Mouse (Mus musculus) cerebellum, postnatal 10 days (tissue): Measurements from ENCODE around the gene Pabpn1l.
A peak's percentile ranks its signal among the peaks of the same experiment; 100 is the strongest.

Experiments
- DNase-seq, 2 experiments: peaks; one replicate each; pipeline ENCODE4 v3.0.0; 2021; ENCODE audit warnings: mixed read lengths in 2 of 2

The Pabpn1l gene

GRCm38 (mm10) chr8:122622727-122623126 lies at the start of gene Pabpn1l:
Pabpn1l (minus strand) TSS chr8:122622739.
- DNase-seq, result no peak

GRCm38 (mm10) chr8:122671894-122672293 lies 49.4 kb upstream of the Pabpn1l start:
- peak in 1 of 2 experiments; percentile 47 for DNase-seq

- DNase-seq, result no peak
Measured at GRCm38 (mm10) chr8:122670718-122671117, 48.2 kb upstream of the Pabpn1l start.

GRCm38 (mm10) chr8:122670001-122670400 lies 47.5 kb upstream of the Pabpn1l start:
- peak in 1 of 2 experiments; percentile 52 for DNase-seq

GRCm38 (mm10) chr8:122669370-122669769 lies 46.8 kb upstream of the Pabpn1l start:
- no peak for DNase-seq

- DNase-seq, result peak; percentile 73 to 77
Measured at GRCm38 (mm10) chr8:122667854-122668253, 45.3 kb upstream of the Pabpn1l start.

GRCm38 (mm10) chr8:122666827-122667226 lies 44.3 kb upstream of the Pabpn1l start:
- DNase-seq, result peak in 1 of 2 experiments; percentile 23

GRCm38 (mm10) chr8:122666338-122666764 lies 43.8 kb upstream of the Pabpn1l start:
- DNase-seq, result peak; percentile 64 to 66

- peak; percentile 96 for DNase-seq
Measured at GRCm38 (mm10) chr8:122665667-122666316, 43.3 kb upstream of the Pabpn1l start.

GRCm38 (mm10) chr8:122665221-122665620 lies 42.7 kb upstream of the Pabpn1l start:
- peak; percentile 80 to 85 for DNase-seq

- DNase-seq, result no peak
Measured at GRCm38 (mm10) chr8:122663670-122664069, 41.1 kb upstream of the Pabpn1l start.

- DNase-seq, result peak; percentile 57 to 62
Measured at GRCm38 (mm10) chr8:122663106-122663505, 40.6 kb upstream of the Pabpn1l start.

- DNase-seq, result no peak
Measured at GRCm38 (mm10) chr8:122661894-122662293, 39.4 kb upstream of the Pabpn1l start.

GRCm38 (mm10) chr8:122661138-122661537 lies 38.6 kb upstream of the Pabpn1l start:
- peak; percentile 86 to 93 for DNase-seq

GRCm38 (mm10) chr8:122660022-122660421 lies 37.5 kb upstream of the Pabpn1l start:
- DNase-seq, result peak in 1 of 2 experiments; percentile 46

- DNase-seq, result no peak
Measured at GRCm38 (mm10) chr8:122658807-122659160, 36.2 kb upstream of the Pabpn1l start.

GRCm38 (mm10) chr8:122658149-122658806 lies 35.7 kb upstream of the Pabpn1l start:
- no peak for DNase-seq

- DNase-seq, result peak in 1 of 2 experiments; percentile 61
Measured at GRCm38 (mm10) chr8:122656056-122656999, 33.8 kb upstream of the Pabpn1l start.

GRCm38 (mm10) chr8:122654768-122655167 lies 32.2 kb upstream of the Pabpn1l start:
- DNase-seq, result peak; percentile 58 to 71

- no peak for DNase-seq
Measured at GRCm38 (mm10) chr8:122652643-122653042, 30.1 kb upstream of the Pabpn1l start.

GRCm38 (mm10) chr8:122651326-122651921 lies 28.9 kb upstream of the Pabpn1l start:
- peak; percentile 69 to 77 for DNase-seq

GRCm38 (mm10) chr8:122648192-122648970 lies 25.8 kb upstream of the Pabpn1l start:
- no peak for DNase-seq
